Mouse (Mus musculus): Measurements from ENCODE around the gene Ctso.

DNA sequence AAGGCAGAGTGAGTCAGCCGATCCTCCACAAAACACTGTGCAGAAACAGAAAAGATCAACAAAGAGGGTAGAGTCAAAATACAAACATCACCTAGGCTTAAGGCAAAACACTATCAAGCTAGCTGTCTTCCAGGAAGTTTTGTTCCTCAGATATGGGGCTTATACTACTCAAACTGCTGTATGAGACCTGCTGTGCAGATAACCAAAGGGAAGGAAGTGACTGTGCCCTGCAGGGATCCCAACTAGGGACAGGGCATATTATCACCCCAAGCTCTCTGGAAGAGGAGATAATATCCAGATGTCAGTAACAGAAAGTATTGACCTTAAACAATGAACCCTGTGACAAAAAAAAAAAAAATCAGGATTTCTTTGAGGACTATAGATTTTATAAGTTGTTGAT is 16.6 kb downstream of the Ctso start:
- TF ChIP-seq CTCF (IDR thresholded peaks at IDR 0.05) (no peak), EP300 (IDR thresholded peaks at IDR 0.05) (no peak)

Measured in lung, postnatal 0 days (tissue).